Mouse (Mus musculus) hindbrain, embryonic 10.5 days (tissue): ENCODE results near the gene Ppp1r13b. TPM values are rescaled to one million over a fixed set of nuclear protein-coding genes. Genes with fewer than 3 reads are reported as not detected.

Experiments used
- DNase-seq: peaks from one replicate; pipeline ENCODE4 v3.0.0-alpha.2; 2017; ENCODE audit warnings: low spot score
- H3K27ac ChIP-seq: fragments of 300-500 bp; sonication (generic); 2 replicates; pipeline ENCODE4 v1.5.1; 2016; ENCODE audit warnings: mild to moderate bottlenecking, moderate library complexity
- H3K27me3 ChIP-seq: fragments of 300-500 bp; sonication (generic); 2 replicates; pipeline ENCODE4 v1.6.1; 2016; ENCODE audit warnings: mild to moderate bottlenecking; ENCODE audit not compliant: poor library complexity, insufficient read depth, severe bottlenecking
- H3K36me3 ChIP-seq: fragments of 300-500 bp; sonication (generic); 2 replicates; pipeline ENCODE4 v1.6.1; 2016; ENCODE audit warnings: mild to moderate bottlenecking, moderate library complexity
- H3K4me1 ChIP-seq: fragments of 300-500 bp; sonication (generic); replicated peaks from 2 replicates; pipeline ENCODE4 v1.6.1; 2016; ENCODE audit warnings: mild to moderate bottlenecking
- H3K4me3 ChIP-seq: fragments of 300-500 bp; sonication (generic); 2 replicates; pipeline ENCODE4 v1.5.1; 2016; ENCODE audit warnings: mild to moderate bottlenecking, moderate library complexity
- H3K9me3 ChIP-seq: fragments of 300-500 bp; sonication (generic); 2 replicates; pipeline ENCODE4 v1.6.1; 2016; ENCODE audit warnings: mild to moderate bottlenecking, moderate library complexity
- WGBS: fragments of 180-500 bp; shearing (Covaris S2); methylation state at CpG from one replicate; pipeline ENCODE4 v1.1.7; 2016; 5-methylcytosine and 5-hydroxymethylcytosine counted together
- polyA plus RNA-seq: library from polyadenylated mRNA; unstranded; fragments of >200 nt; fragmentation: Nextera tagmentation; extraction: Ambion mirVana; gene quantifications from 2 replicates; pipeline ENCODE4 v1.2.1, GENCODE M21; 2016

Ppp1r13b gene
- polyA plus RNA-seq, 1 experiment from 2014 or later = 6.2 TPM

GRCm38 (mm10) chr12:111853546-111853945 lies 54.4 kb downstream of the Ppp1r13b start:
- 75% methylated on average over 4 of the region's 4 CpGs for WGBS
- 0 out of 2 replicates have a peak, but pooled peaks cover under 1% of the 10 kb centered on the region for H3K4me1 ChIP-seq
- DNase-seq = no peak

GRCm38 (mm10) chr12:111853011-111853436 lies 54.9 kb downstream of the Ppp1r13b start:
- 71% methylated on average over 10 of the region's 10 CpGs for WGBS
- H3K27me3 ChIP-seq = no peaks in the 10 kb centered on the region
- H3K4me1 ChIP-seq = 0 out of 2 replicates have a peak, but pooled peaks cover 3% of the 10 kb centered on the region
- H3K9me3 ChIP-seq = 0 out of 2 replicates have a peak, but pooled peaks cover 3% of the 10 kb centered on the region
- H3K36me3 ChIP-seq = no peaks in the 10 kb centered on the region
- H3K4me3 ChIP-seq = no peak overlapping the region
- no peak overlapping the region for H3K27ac ChIP-seq
- no peak for DNase-seq

More at GRCm38 (mm10) chr12:111853546-111853945, 54.4 kb downstream of the Ppp1r13b start:
- Histone ChIP-seq H3K4me3 (no peak overlapping the region), H3K27me3 (no peaks in the 10 kb centered on the region), H3K9me3 (0 out of 2 replicates have a peak, but pooled peaks cover 3% of the 10 kb centered on the region), H3K36me3 (no peaks in the 10 kb centered on the region), H3K27ac (no peak overlapping the region)

DNA sequence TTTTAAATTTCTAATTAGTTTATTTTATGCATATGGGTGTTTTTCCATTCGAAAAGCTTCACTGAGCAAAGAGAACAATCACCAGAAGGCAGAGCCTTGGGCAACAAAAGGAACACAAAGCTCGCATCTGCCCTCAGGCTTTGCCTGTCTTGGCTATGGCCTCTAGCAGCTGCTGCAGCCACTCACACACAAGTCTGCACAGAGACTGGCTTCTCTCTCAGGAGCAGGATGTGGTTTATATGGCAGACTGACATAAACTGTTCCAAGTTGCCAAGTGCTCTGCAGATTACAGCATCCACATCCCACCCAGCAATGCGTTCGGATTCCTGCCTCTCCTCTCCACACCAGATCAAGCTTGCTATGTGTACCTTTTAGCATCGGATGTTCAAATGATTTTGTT lies 56.2 kb downstream of the Ppp1r13b start:
- no peak overlapping the region for H3K4me3 ChIP-seq
- H3K36me3 ChIP-seq = no peaks in the 10 kb centered on the region
- H3K27ac ChIP-seq = no peak overlapping the region
- DNase-seq = no peak
- 85% methylated on average over 5 of the region's 5 CpGs for WGBS
- 0 out of 2 replicates have a peak, but pooled peaks cover 3% of the 10 kb centered on the region for H3K9me3 ChIP-seq
- 0 out of 2 replicates have a peak, but pooled peaks cover 3% of the 10 kb centered on the region for H3K4me1 ChIP-seq
- H3K27me3 ChIP-seq = no peaks in the 10 kb centered on the region

GRCm38 (mm10) chr12:111851235-111851634 lies 56.7 kb downstream of the Ppp1r13b start:
- WGBS = 65% methylated on average over 2 of the region's 2 CpGs
- no peak overlapping the region for H3K27ac ChIP-seq

GRCm38 (mm10) chr12:111848300-111848798 lies 59.6 kb downstream of the Ppp1r13b start:
- 0 out of 2 replicates have a peak, but pooled peaks cover 3% of the 10 kb centered on the region for H3K4me1 ChIP-seq
- DNase-seq = no peak
- H3K27ac ChIP-seq = no peak overlapping the region
- no peak overlapping the region for H3K4me3 ChIP-seq
- no peaks in the 10 kb centered on the region for H3K36me3 ChIP-seq
- 0 out of 2 replicates have a peak, but pooled peaks cover 3% of the 10 kb centered on the region for H3K9me3 ChIP-seq
- WGBS = 69% methylated on average over 9 of the region's 9 CpGs
- no peaks in the 10 kb centered on the region for H3K27me3 ChIP-seq

More at GRCm38 (mm10) chr12:111851235-111851634, 56.7 kb downstream of the Ppp1r13b start:
- Histone ChIP-seq H3K36me3 (no peaks in the 10 kb centered on the region), H3K27me3 (no peaks in the 10 kb centered on the region), H3K4me3 (no peak overlapping the region), H3K9me3 (0 out of 2 replicates have a peak, but pooled peaks cover 3% of the 10 kb centered on the region), H3K4me1 (0 out of 2 replicates have a peak, but pooled peaks cover 3% of the 10 kb centered on the region)
- DNase-seq = no peak

DNA sequence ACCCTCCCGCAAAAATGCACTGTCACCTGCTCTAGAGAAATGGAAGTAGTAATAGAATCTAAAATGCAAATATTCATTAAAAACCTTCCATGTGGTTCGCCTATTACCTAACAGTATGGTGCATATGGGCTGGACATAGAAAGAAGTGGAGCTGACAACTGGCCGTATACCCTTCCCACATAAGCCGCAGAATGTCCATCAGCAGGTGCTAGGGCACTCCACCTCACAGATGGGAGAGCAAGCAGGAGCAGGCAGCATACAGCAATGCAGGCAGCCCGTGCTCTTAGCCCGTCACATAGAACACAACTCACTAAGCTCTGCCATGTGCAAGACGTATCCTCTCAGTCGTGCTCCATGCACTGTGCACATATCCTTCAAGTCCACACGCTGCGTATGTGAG lies 61.1 kb downstream of the Ppp1r13b start:
- H3K27me3 ChIP-seq = no peaks in the 10 kb centered on the region
- H3K4me1 ChIP-seq = peaks cover 3% of the 10 kb centered on the region; the same call in 1 of the 2 replicates
- 90% methylated on average over 10 of the region's 10 CpGs for WGBS
- H3K9me3 ChIP-seq = 0 out of 2 replicates have a peak, but pooled peaks cover 3% of the 10 kb centered on the region
- DNase-seq = no peak
- H3K36me3 ChIP-seq = no peaks in the 10 kb centered on the region
- no peak overlapping the region for H3K27ac ChIP-seq
- H3K4me3 ChIP-seq = no peak overlapping the region

GRCm38 (mm10) chr12:111845953-111846352 lies 62.0 kb downstream of the Ppp1r13b start:
- WGBS = 93% methylated on average over 4 of the region's 4 CpGs
- 0 out of 2 replicates have a peak, but pooled peaks cover 3% of the 10 kb centered on the region for H3K9me3 ChIP-seq
- H3K4me1 ChIP-seq = peaks cover 3% of the 10 kb centered on the region; the same call in 1 of the 2 replicates
- H3K27ac ChIP-seq = no peak overlapping the region
- H3K27me3 ChIP-seq = no peaks in the 10 kb centered on the region
- no peak for DNase-seq
- H3K36me3 ChIP-seq = no peaks in the 10 kb centered on the region
- H3K4me3 ChIP-seq = no peak overlapping the region

DNA sequence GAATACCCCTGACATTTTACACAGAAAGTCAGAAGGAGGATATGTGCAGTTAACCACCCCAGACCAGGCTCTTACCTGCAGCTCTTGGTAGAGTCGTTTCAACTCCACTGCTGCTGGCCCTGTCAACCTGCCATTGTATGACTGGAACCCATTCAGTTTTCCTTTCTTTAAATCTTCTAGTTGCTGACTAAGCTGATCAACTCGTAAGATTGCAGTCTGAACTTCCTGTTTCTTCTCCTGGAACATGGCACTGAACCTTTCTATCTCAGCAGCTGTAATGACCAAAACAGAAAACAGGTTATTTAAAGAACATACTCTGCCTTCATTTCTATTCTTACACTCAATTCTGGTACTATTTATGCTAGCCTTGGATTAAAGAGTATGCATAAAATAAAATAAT lies 64.4 kb downstream of the Ppp1r13b start:
- no peaks in the 10 kb centered on the region for H3K27me3 ChIP-seq
- H3K9me3 ChIP-seq = no peaks in the 10 kb centered on the region
- 76% methylated on average over 2 of the region's 2 CpGs for WGBS
- H3K4me3 ChIP-seq = no peak overlapping the region
- H3K4me1 ChIP-seq = peaks cover 2% of the 10 kb centered on the region; the same call in 1 of the 2 replicates
- no peak for DNase-seq
- no peaks in the 10 kb centered on the region for H3K36me3 ChIP-seq
- H3K27ac ChIP-seq = no peak overlapping the region

DNA sequence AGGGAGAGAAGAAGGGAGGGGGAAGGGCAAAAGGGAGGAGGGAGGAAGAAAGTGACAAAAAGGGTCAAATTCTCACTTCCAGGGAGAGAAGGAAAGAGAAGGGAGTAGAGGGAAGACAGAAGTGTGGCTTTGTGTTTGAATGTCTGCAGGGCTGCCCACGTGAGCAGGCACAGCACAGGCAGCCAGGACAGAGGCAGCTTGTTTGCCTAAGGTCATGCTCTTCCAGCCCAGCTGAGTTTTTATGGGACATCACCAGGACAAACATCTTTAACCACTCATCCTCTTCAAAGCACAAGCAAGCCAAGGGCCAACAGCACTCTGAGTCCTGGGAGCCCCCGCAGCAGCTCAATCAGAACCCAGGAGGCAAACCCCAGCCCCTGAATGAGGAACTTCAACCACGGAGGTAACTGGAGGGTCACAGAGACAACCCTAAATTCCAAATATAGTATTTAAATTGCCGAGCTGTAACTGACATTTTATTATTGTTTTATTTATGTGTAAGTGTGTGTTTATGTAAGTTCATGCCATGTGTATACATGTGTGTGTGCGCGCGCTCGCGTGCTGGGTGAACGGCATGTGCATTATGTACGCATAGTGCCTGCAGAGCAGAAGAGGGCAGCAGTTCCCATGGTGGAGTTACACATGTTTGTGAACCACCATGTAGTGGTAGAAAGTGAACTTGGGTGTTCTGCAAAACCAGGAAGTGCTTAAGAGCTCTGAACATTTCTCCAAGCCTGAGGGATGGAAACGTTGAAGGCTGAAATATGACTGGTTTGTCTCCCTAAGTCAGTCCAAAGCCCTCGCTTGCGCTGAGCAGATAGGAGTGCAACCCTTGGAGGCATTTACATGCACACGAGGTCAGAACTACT lies 65.1 kb downstream of the Ppp1r13b start:
- H3K4me1 ChIP-seq = no peaks in the 10 kb centered on the region; the same call in 1 of the 2 replicates
- no peaks in the 10 kb centered on the region for H3K36me3 ChIP-seq
- 86% methylated on average over 15 of the region's 15 CpGs for WGBS
- no peak for DNase-seq
- no peaks in the 10 kb centered on the region for H3K27me3 ChIP-seq
- no peak overlapping the region for H3K27ac ChIP-seq
- no peaks in the 10 kb centered on the region for H3K9me3 ChIP-seq
- H3K4me3 ChIP-seq = no peak overlapping the region

DNA sequence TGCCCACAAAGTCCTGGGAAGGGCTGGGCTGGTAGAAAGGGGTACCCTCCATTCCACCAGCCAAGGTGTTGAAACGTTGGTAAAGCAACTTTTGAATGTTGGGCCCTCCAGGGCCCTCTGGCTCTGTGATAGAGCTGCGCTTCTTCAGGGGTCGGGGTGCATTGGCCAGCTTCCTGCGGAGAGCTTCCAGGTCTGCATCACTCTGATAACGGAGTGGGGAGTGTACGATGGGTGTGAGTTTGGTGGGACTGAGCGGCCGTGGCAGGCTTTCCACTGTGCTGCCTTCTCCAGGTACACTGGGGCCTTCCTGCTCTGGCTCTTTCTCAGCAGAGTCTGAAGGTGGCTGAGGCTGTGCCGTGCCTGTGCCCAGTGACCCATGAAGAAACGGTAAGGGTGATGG lies 74.5 kb downstream of the Ppp1r13b start:
- Histone ChIP-seq H3K4me3 (no peak overlapping the region), H3K27me3 (no peaks in the 10 kb centered on the region), H3K4me1 (peaks cover 18% of the 10 kb centered on the region), H3K36me3 (peaks cover 52% of the 10 kb centered on the region), H3K9me3 (no peaks in the 10 kb centered on the region), H3K27ac (no peak overlapping the region)
- DNase-seq = no peak
- 89% methylated on average over 10 of the region's 10 CpGs for WGBS

DNA sequence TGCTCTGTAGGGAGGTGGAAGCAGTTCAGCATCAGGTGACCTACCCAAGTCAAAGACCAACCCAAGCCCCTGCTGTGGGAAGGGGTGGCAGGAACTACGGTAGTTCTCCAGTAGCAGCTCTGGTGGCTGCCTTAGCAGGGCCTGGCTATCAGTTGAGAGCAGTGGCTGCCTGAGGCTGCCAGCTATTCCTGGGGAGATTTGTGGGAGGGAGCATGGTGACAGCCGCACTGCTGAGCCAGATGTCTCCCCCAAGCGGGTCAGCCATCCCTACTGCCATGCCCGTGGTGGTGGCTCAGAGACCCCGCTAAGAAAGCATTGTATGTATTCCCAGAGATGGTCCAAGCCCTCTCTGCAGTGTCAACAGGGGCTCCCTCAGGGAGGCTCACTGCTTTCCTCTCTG lies 75.3 kb downstream of the Ppp1r13b start:
- DNase-seq = no peak
- Histone ChIP-seq H3K36me3 (peaks cover 60% of the 10 kb centered on the region), H3K9me3 (no peaks in the 10 kb centered on the region), H3K4me3 (no peak overlapping the region), H3K4me1 (peaks cover 18% of the 10 kb centered on the region), H3K27ac (no peak overlapping the region), H3K27me3 (no peaks in the 10 kb centered on the region)
- 79% methylated on average over 5 of the region's 5 CpGs for WGBS

DNA sequence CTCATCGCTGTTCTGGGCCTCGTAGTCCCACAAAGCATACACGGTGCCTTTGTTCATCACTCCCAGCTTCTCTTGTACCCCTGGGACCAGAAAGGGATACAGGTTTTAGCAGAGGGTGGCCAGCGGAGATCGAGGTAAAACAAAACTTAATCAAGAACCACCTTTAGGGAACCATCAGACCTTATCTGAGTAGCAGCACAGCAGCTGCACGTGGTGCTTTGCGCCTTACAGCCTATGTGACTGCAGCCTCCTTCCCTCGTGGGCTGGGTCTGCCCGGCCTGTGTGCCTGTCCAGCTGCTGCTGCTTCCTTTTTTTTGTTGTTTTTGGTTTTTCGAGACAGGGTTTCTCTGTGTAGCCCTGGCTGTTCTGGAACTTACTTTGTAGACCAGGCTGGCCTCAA lies 77.5 kb downstream of the Ppp1r13b start:
- H3K36me3 ChIP-seq = peaks cover 83% of the 10 kb centered on the region

DNA sequence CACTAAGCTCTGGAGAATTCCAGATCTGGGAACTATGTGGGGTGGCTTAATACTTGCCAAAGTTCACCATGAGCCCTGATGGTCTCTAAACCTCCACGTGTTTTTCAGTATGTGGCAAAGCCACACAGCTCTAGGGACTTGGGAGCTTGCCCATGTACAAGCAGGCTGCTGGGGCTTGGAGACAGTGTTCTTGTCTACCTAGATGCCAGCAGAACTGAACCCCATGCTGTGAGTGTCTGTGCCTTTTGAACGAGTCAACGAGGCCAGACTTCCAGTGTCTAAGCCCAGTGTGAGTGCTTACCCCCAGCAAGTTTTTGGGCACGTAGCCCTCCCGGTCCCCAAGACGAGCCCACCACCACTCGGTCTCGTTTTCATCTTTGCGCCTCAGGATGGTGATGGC lies 78.0 kb downstream of the Ppp1r13b start:
- H3K36me3 ChIP-seq = peaks cover 87% of the 10 kb centered on the region
- no peaks in the 10 kb centered on the region for H3K9me3 ChIP-seq
- 84% methylated on average over 9 of the region's 9 CpGs for WGBS
- no peaks in the 10 kb centered on the region for H3K27me3 ChIP-seq
- no peak overlapping the region for H3K4me3 ChIP-seq
- H3K27ac ChIP-seq = peak overlapping the region; percentile 57; the same call in 1 of the 2 replicates
- peaks cover 18% of the 10 kb centered on the region for H3K4me1 ChIP-seq
- DNase-seq = no peak

More for the DNA sequence above, 77.5 kb downstream of the Ppp1r13b start:
- H3K27ac ChIP-seq = peak overlapping the region; percentile 57; the same call in 1 of the 2 replicates
- no peaks in the 10 kb centered on the region for H3K27me3 ChIP-seq
- H3K9me3 ChIP-seq = no peaks in the 10 kb centered on the region
- no peak overlapping the region for H3K4me3 ChIP-seq
- peaks cover 18% of the 10 kb centered on the region for H3K4me1 ChIP-seq
- WGBS = 89% methylated on average over 10 of the region's 10 CpGs
- DNase-seq = no peak
